Mouse (Mus musculus) heart, adult 11 months (tissue): ENCODE results near the gene Batf.

Experiments used
- DNase-seq: peaks from one replicate; pipeline ENCODE4 v3.0.0; 2022

Batf gene

DNA sequence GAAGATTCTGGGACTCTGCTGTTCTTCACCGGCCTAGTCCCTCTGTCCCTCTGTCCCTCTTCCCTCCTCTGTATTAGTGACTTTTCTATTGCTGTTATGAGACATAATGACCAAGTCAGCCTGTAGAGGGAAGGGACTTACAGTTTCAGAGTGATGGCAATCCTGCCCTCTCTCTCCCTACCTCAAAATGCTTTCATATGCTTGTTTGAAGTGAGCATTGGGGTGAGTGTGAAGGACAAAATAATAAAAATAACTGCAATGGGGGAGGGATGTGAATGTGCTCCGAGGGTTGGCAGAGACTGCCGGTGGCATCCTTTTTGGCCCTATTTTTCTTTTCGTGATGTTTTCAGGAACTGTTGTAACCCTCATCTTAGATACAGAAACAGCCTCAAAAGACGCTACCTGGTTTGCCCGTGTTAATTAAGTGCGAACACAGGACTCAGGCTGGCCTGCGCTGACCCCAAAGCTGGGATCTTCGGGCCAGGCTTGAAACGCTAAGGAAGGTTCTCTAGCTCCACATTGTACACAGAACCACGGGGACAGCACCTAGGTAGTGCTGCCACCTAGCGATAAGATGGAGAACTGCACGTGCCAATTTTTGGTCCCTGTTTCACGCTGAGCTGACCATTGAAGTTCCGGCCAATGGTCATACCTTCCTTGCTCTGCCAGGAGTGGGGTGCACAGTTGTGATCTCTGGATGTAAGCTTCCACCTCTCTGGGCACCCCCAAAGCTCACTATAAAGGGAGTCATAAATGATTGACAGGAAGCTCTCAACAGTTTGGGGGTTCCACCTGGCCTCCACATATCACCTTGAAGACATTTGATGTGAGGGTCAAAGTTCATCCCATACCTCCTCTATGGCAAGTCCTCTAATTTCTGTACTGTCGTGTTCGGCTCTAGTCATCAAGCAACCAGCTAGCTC, 42.8 kb downstream of the Batf start:
- peak; percentile 94 for DNase-seq

DNA sequence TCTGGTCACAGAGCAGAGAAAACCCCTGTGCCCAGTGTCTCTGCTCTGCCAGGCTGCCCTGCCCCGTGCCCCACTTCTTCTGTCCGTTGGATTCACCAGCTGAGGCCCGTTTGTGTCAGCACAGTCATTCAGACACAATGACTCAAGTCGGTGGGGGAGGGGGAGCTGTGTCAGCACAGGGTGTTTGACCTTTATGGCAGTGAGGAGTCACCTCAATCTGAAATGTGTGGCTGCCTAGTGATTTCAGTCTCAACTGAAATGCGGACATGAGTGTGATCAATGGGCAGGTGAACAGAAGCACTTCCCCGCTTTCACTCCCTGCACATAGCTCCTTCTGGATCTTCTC, 43.4 kb downstream of the Batf start:
- DNase-seq, result peak; percentile 87

DNA sequence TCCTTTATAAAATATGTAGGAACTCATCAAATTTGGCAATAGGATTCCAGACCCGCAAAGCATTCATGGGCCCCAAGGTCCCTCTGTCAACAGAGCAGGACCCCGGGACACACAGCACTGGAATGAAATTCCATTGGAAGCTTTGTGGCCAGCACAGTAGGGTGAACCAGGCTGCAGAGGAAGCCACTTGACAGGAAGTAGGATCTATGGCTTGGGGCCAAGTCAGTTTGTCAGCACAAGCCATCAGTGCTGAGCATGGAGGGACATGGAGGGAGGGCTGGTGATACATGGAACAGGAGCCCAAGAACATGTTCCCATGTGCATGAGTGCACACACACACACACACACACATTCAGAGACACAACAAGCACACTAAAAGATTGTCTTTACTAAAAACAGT, 49.7 kb downstream of the Batf start:
- peak; percentile 90 for DNase-seq

DNA sequence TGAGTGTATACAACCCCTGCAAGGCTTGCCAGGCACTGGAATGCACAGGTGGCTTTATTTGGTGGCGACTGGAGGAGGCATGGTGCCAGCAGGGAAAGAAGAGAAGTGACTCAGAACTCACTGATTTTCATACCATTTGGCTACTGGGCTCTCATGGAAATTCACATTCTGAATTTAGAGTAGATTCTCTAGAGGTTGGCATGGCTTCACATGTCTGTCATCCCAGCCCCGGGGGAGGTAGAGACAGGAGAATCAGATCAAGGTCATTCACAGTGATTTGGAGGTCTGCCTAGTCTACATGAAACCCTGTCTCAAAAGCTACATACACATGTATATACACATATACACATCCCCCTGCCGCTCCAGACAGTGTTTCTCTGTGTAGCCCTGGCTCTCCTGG, 50.5 kb downstream of the Batf start:
- no peak for DNase-seq

DNA sequence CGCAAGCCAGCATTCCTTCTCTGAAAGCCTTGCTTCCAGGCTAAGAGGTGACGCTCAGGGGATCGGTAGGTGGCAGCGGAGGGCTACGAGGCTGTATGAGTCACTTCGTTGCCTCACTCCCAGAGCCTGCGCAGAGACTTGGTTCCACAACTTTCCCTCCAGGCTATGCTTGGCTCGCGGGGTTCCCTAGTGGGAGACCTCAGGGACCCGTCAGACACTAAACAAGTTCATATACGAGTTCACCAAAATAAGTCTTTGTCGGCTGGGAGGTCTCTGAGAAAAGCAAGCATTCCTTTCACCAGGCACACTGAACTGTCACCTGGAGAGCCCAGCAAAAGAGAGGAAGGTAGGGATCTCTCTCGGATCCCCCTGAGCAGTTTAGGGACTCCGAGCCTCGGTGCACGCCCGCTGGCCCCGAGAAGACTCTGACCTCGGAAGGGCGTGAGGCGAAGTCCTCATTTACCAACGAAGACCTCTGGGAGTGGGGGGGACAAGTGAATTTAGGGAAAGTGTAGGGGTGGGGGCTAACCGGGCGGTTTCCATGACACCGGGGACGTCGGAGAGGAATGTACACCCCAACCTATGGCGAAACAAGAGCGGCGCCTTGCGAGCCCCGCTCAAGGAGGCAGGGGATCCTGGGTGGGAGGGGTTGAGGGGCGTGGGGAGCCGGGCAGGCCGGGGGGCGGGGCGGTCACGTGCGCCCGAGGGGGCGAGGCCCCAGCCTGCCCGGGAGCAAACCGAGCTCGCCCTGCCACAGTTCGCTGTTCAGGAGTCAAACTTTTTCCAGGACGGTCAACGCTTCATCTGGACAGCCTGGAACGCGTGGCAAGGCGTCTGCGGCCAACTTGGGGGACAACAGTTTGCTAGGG, 59.6 kb downstream of the Batf start, which contains the start of gene Flvcr2:
Gene Flvcr2 (plus strand): TSS at position 713 of the 869 bp plus-strand sequence.
- DNase-seq, result peak; percentile 98

DNA sequence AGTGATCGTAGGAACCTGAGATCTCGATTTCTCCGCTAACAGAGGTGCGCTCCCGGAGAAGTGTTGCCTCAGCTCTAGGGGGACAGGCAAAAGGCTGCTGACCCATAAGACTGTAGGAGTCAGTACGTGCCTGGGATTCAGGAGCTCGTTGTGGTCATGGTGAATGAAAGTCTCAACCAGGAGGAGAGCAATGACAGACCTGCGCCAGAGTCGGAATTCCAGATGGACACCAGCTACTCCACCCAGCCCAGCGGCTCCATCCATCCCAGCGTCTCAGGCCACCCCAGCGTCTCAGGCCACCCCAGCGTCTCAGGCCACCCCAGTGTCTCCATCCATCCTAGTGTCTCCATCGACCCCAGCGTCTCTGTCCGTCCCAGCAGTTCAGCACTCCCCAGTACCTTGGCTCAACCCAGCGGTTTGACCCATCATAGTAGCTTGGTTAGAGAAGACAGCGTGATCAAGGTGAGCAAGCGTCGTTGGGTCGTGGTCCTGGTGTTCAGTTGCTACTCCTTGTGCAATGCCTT, 60.3 kb downstream of the Batf start:
- peak; percentile 92 for DNase-seq

DNA sequence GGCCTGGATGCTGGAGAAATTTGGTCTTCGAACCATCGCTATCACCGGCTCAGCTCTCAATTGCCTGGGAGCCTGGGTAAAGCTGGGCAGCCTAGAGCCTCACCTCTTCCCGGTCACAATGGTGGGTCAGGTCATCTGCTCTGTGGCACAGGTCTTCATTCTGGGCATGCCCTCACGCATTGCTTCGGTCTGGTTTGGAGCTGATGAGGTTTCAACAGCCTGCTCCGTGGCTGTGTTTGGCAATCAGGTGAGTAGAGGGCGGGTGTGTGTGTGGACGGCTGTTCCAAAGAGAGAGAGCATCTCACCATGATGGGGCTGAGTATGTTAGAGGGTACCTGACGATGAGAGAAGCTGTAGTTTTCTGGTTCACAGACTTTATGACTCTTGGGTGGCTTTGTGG, 60.9 kb downstream of the Batf start:
- peak; percentile 89 for DNase-seq

DNA sequence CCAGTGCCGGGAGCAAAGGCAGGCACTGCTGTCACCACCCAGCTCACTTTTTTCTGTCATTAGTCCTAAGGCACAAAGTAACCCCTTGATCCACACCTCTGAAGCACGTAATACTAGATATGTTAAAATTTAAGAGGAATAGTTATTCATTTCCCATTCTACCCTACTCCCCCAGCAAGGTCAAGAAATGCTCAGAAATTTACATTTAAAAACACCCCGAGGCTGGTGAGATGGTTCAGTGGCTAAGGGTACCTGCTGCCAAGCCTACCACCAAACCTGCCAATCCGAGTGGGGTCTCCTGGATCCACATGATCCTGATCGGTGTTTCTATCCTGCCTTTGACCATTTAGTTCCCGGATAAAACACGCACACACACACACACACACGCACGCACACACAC, 63.4 kb downstream of the Batf start:
- DNase-seq, result no peak

DNA sequence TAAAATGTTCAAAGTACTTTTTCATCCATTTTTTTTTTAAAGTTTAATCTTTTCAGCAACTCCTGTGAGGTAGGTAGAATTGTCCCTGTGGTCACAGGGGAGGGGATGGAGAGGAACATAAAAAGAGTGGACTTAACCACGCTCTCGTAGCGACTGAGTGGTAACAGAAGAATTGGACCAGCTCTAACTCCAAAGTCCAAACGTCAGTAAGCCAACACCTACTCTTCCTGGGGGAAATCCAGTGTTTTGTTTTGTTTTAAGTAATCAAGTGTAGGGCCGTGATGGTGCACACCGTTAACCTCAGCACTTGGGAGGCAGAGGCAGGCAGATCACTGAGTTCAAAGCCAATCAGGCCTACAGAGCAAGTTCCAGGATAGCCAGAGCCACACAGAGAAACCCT, 65.6 kb downstream of the Batf start:
- DNase-seq, result no peak

DNA sequence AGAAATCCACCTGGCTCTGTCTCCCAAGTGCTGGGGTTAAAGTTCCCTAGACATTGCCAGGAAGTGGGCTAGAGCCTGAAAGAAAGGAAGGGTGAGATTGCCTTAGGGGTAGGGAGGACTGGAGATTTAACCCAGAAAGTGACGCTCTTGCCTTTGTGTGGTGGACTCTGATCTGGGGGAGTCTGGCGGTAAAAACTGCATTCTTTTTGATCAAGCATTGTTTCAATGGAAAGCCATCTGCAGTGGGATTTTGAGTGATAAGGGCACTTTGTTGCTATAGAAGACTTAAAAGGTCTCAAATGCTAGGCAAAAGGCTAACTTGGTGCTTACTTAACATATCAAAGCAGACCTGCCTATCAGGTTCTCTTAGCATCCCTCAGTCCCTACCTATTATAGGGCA, 66.8 kb downstream of the Batf start:
- DNase-seq, result no peak

DNA sequence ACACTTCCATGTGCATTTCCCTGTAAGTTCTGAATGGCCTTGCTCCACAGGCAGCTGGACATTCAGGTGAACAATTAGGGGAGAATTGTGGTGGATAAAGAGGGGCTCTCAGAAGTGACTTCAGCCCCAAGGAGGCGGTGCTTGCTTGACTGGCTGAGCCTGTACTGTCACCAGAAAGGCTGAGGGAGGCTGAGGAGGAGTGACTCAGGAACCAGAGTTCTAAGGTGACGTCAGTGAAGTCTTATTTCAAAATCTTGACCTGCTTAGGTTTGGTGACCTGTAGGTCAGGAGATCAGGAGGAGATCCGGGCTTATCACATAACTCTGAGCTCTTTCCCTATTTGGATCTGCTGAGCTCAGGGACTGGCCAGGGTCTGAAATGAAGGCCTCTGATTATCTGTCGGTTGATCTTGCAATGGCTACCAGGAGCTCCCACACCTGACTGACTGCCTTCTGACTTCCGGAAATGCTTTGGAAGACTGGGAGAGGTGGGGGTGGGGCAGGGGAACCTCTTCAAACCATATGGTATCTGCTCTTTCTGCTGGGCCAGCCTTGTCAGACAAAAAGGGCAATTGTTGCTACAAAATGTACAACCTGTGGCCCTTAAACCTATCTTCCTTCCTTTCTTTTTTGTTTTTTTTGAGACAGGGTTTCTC, 68.3 kb downstream of the Batf start:
- no peak for DNase-seq

DNA sequence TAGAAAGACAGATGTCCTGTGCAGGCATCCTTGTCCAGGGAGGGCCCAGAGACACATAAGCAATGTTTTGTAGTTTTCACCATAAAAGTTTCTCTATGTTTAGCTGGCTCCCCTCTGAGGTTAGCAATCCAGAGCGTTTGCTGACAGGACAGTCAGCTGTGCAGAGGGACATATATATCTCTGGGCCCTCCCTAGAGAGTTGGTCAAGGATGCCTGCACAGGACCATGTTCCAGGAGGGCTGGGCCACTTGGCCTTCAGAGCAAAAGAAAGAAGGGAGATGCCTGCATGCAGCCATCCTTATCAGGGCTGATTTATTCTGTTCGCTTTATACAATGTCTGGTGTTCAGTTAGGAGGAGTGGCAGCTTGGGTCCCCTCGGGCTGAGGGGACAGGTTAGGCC, 70.0 kb downstream of the Batf start:
- no peak for DNase-seq

DNA sequence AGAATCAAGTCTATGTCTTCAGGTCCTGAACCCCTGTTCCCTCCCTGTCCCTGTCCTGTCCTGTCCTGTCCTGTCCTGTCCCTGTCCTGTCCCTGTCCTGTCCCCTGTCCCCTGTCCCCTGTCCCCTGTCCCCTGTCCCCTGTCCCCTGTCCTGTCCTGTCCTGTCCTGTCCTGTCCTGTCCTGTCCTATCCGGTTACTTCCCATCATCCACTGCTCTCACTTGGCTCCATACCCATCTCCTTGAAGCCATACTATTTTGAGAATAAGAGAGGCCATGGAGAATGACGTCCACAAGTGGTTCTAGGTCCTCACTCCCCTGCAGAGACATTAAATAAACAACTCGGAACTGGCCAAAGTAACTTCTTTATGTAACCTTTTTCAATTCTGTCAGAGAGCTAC, 70.6 kb downstream of the Batf start:
- DNase-seq, result peak; percentile 90
